Mouse (Mus musculus) central nervous system, embryonic 18 days (tissue): ENCODE data around the gene Gmnn. TPM values are rescaled to one million over a fixed set of nuclear protein-coding genes. Genes with fewer than 3 reads are reported as not detected.

Experiments
- polyA plus RNA-seq: library from polyadenylated mRNA; depleted of rRNA; stranded (reverse); fragments of >200 nt; gene quantifications from 2 replicates; pipeline ENCODE4 v1.2.3, GENCODE M21; 2012; rRNA removed

Gmnn gene
- polyA plus RNA-seq = 9.5 and 10.2 TPM in 2 replicates

DNA sequence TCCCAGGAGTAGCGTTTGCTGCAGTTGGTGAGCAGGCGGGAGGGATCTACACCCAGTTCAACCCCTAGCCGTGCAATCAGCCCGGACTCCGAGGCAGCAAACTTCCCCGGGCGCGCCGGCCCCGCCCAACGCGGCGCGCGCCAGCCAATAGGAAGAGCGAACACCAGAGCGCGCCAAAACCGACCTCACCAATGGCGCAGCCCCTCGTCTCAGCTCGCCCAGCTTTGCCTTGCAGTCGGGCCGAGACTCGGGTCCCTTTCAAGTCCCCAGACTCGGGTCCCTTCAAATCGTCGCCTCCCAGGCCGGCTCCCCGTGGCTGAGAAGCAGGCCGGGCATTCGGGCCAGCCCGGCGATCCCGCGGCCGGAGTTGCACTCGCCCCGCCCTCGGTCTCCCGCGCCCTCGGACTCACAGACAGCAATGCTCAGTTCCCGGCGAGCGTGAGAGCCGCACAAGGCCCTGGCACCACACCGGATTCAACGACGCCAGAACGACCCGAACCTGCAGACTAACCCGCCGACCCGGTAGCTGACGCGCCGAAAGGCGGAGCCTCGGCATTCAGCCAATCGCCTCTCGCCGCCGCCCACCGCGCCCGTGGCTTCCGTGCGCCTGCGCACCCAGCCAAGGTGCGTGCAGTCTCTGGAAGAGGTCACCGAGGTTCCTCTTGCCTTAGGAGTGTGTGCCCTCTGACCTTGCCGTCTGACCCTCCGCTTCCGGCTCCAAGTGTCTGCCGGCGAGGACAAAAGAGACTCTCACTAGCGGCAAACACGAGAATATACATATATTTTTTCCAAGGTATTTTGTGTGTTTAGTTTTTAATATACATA lies at the start of gene Gmnn:
TSS of gene Gmnn (minus strand) at position 521 of the 825 bp plus-strand sequence.

DNA sequence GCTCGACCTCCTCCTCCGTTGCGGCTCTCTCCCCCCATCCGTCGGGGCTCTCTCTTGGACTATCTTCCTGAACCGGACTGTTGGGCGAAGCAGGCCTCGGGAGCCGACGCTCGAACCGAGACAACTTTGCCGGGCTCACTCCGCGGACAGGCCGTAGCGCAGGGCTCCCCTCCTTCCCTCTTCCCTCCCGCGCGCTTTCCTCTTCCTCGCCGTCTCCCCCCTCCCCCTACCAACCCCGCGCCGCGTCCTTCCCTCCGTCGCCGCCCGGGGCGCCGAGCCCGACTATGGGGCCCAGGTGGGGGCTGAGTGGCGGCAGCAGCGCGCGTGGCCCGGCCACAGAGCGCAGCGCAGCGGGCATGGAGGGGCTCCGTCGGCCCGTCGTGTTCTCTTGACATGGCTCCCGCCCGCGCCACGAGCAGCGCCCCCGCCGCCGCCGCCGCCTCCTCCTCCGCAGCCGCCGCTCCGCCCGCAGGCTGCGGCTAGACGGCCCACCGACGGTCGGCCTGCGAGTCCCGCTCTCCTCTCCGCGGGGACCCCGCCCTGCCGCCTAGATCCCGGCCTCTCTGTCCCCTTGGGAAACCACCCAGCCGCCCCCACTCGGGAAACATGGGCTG lies 39.7 kb upstream of the Gmnn start, which contains the start of gene BC005537:
TSS of gene BC005537 (plus strand) at position 350 of the 614 bp plus-strand sequence.

DNA sequence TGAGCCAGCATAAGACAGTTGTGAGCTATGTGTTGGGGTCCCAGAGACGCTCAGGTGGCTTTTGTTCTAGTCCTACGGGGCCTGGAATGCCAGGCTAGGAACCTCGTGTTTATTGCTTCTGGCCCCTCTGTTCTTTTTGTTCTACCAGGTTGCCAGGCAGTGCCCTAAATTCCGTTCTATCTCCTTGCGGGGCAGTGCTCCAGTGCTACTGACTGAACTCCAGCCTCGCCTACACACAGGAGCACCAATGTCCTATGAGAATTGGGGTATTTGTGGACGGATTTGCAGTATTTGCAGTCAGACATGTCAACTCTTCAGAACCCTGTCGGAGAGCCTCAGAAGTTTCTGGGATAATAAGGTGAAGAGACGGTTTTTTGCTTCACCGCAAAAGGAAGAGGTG lies 20.7 kb downstream of the Gmnn start, which contains the start of gene Armh2:
TSS of gene Armh2 (plus strand) at position 205 of the 400 bp plus-strand sequence.

Other genes with a start within 250 kb of the Gmnn start
- gene Ripor2, start 179.7 kb downstream of the Gmnn start, polyA plus RNA-seq = 33.4 and 35.8 TPM in 2 replicates
- gene Armh2, start 20.7 kb downstream of the Gmnn start, polyA plus RNA-seq = 0.19 and 0.22 TPM in 2 replicates
- 129 and 139 TPM in 2 replicates for gene BC005537, start 39.7 kb upstream of the Gmnn start, polyA plus RNA-seq
- 57.5 and 80.5 TPM in 2 replicates for gene Acot13, start 69.6 kb upstream of the Gmnn start, polyA plus RNA-seq
- gene Tdp2, start 69.8 kb upstream of the Gmnn start, polyA plus RNA-seq = 40.9 and 45.8 TPM in 2 replicates
- gene D130043K22Rik, start 83.2 kb upstream of the Gmnn start, polyA plus RNA-seq = 6.5 and 7.1 TPM in 2 replicates
- 20.9 and 22.0 TPM in 2 replicates for gene Aldh5a1, start 175.7 kb upstream of the Gmnn start, polyA plus RNA-seq
- gene Gpld1, start 181.2 kb upstream of the Gmnn start, polyA plus RNA-seq = 3.4 and 4.0 TPM in 2 replicates